Mouse (Mus musculus) stomach, postnatal 0 days (tissue): ENCODE results near the gene Slc9a9. TPM values are rescaled to one million over a fixed set of nuclear protein-coding genes. Genes with fewer than 3 reads are reported as not detected.

ENCODE experiments used
- ATAC-seq: fragments of 200-750 bp; cut with Nextera tagmentation; 2 replicates; pipeline ENCODE4 v1.8.0; 2017; ENCODE audit not compliant: low FRiP score, low TSS enrichment
- DNase-seq: peaks from one replicate; pipeline ENCODE4 v3.0.0-alpha.2; 2016; ENCODE audit warnings: low spot score
- H3K27ac ChIP-seq: fragments of 300-500 bp; sonication (generic); replicated peaks from 2 replicates; pipeline ENCODE4 v1.5.1; 2014; ENCODE audit warnings: mild to moderate bottlenecking, control low read depth
- H3K27me3 ChIP-seq: fragments of 300-500 bp; sonication (generic); 2 replicates; pipeline ENCODE4 v1.6.1; 2014; ENCODE audit warnings: low read length; ENCODE audit not compliant: control insufficient read depth, insufficient read depth
- H3K36me3 ChIP-seq: fragments of 300-500 bp; sonication (generic); 2 replicates; pipeline ENCODE4 v1.6.1; 2014; ENCODE audit warnings: low read length, mixed read lengths; ENCODE audit not compliant: control insufficient read depth, insufficient read depth
- H3K4me1 ChIP-seq: fragments of 300-500 bp; sonication (generic); replicated peaks from 2 replicates; pipeline ENCODE4 v1.6.1; 2014; ENCODE audit warnings: antibody characterized with exemption; ENCODE audit not compliant: control insufficient read depth, insufficient read depth
- H3K4me2 ChIP-seq: fragments of 300-500 bp; sonication (generic); replicated peaks from 2 replicates; pipeline ENCODE4 v1.6.1; 2014; ENCODE audit warnings: low read depth, mild to moderate bottlenecking, control low read depth, moderate library complexity
- H3K4me3 ChIP-seq: fragments of 300-500 bp; sonication (generic); 2 replicates; pipeline ENCODE4 v1.5.1; 2014; ENCODE audit warnings: low read depth, low read length, control low read depth
- H3K9ac ChIP-seq: fragments of 300-500 bp; sonication (generic); 2 replicates; pipeline ENCODE4 v1.6.1; 2014; ENCODE audit warnings: mild to moderate bottlenecking, low read length, control low read depth, mixed read lengths
- H3K9me3 ChIP-seq: fragments of 300-500 bp; sonication (generic); 2 replicates; pipeline ENCODE4 v1.6.1; 2016; ENCODE audit warnings: low read length; ENCODE audit not compliant: control insufficient read depth
- CTCF ChIP-seq: IDR thresholded peaks from 2 replicates; pipeline ENCODE4 v1.5.1; 2016; ENCODE audit warnings: antibody characterized with exemption, low read depth, mild to moderate bottlenecking, moderate library complexity
- EP300 ChIP-seq: optimal IDR thresholded peaks from 2 replicates; pipeline ENCODE3; 2016; ENCODE audit warnings: antibody characterized with exemption
- WGBS: fragments of 180-500 bp; shearing (Covaris S2); extraction: QIAGEN DNeasy Blood & Tissue Kit; methylation state at CpG from one replicate; pipeline ENCODE4 v1.1.7; 2014; 5-methylcytosine and 5-hydroxymethylcytosine counted together
- polyA plus RNA-seq: library from polyadenylated mRNA; unstranded; fragments of >200 nt; fragmentation: Nextera tagmentation; extraction: Ambion mirVana; gene quantifications from 2 replicates; pipeline ENCODE4 v1.2.1, GENCODE M21; 2015

The Slc9a9 gene
- polyA plus RNA-seq, 1 experiment from 2014 or later: 3.4 TPM

- no peak overlapping the region for H3K4me3 ChIP-seq
- ATAC-seq (no peak), DNase-seq (no peak)
- no peaks in the 10 kb centered on the region for H3K27me3 ChIP-seq
- H3K27ac ChIP-seq: no peak overlapping the region
- H3K9ac ChIP-seq: no peak overlapping the region
- H3K36me3 ChIP-seq: no peaks in the 10 kb centered on the region
- H3K9me3 ChIP-seq: no peaks in the 10 kb centered on the region
- no peak overlapping the region for H3K4me2 ChIP-seq
- no peaks in the 10 kb centered on the region for H3K4me1 ChIP-seq
- TF ChIP-seq EP300 (no peak), CTCF (no peak)
- 69% methylated on average over 3 of the region's 3 CpGs for WGBS
Observed at GRCm38 (mm10) chr9:95078626-95079025, 408.9 kb downstream of the Slc9a9 start.

GRCm38 (mm10) chr9:95079951-95080350, 410.2 kb downstream of the Slc9a9 start:
- H3K4me3 ChIP-seq: no peak overlapping the region
- no peaks in the 10 kb centered on the region for H3K9me3 ChIP-seq
- H3K9ac ChIP-seq: no peak overlapping the region
- DNase-seq: no peak
- H3K4me1 ChIP-seq: no peaks in the 10 kb centered on the region
- no peak overlapping the region for H3K4me2 ChIP-seq
- no peaks in the 10 kb centered on the region for H3K27me3 ChIP-seq
- TF ChIP-seq CTCF (no peak), EP300 (no peak)
- H3K27ac ChIP-seq: no peak overlapping the region
- no peaks in the 10 kb centered on the region for H3K36me3 ChIP-seq
- no peak for ATAC-seq

- Histone ChIP-seq H3K27ac (no peak overlapping the region), H3K4me3 (no peak overlapping the region), H3K9me3 (no peaks in the 10 kb centered on the region), H3K27me3 (no peaks in the 10 kb centered on the region), H3K4me1 (no peaks in the 10 kb centered on the region), H3K36me3 (no peaks in the 10 kb centered on the region), H3K4me2 (no peak overlapping the region), H3K9ac (no peak overlapping the region)
- 56% methylated on average over 8 of the region's 8 CpGs for whole genome bisulfite sequencing
- ATAC-seq: no peak
- TF ChIP-seq CTCF (no peak), EP300 (no peak)
- DNase-seq: no peak
Observed at GRCm38 (mm10) chr9:95086109-95086821, 416.6 kb downstream of the Slc9a9 start.

GRCm38 (mm10) chr9:95088221-95088620, 418.5 kb downstream of the Slc9a9 start:
- Histone ChIP-seq H3K9me3 (no peaks in the 10 kb centered on the region), H3K4me1 (no peaks in the 10 kb centered on the region), H3K4me3 (no peak overlapping the region), H3K9ac (no peak overlapping the region), H3K27me3 (no peaks in the 10 kb centered on the region), H3K27ac (no peak overlapping the region), H3K4me2 (no peak overlapping the region), H3K36me3 (no peaks in the 10 kb centered on the region)
- WGBS: 93% methylated on average over 4 of the region's 4 CpGs
- TF ChIP-seq EP300: no peak
- TF ChIP-seq CTCF: no peak
- DNase-seq (no peak), ATAC-seq (no peak)

GRCm38 (mm10) chr9:95089050-95089449, 419.3 kb downstream of the Slc9a9 start:
- Histone ChIP-seq H3K36me3 (no peaks in the 10 kb centered on the region), H3K4me2 (no peak overlapping the region), H3K9ac (no peak overlapping the region), H3K27me3 (no peaks in the 10 kb centered on the region), H3K4me1 (no peaks in the 10 kb centered on the region), H3K27ac (no peak overlapping the region), H3K4me3 (no peak overlapping the region), H3K9me3 (no peaks in the 10 kb centered on the region)
- ATAC-seq: no peak
- WGBS: 58% methylated on average over 6 of the region's 6 CpGs
- no peak for TF ChIP-seq CTCF
- TF ChIP-seq EP300: no peak
- DNase-seq: no peak

- DNase-seq (no peak), ATAC-seq (no peak)
- WGBS: 85% methylated on average over 3 of the region's 3 CpGs
Observed at GRCm38 (mm10) chr9:95096486-95096885, 426.8 kb downstream of the Slc9a9 start.

More at GRCm38 (mm10) chr9:95096486-95096885, 426.8 kb downstream of the Slc9a9 start:
- Histone ChIP-seq H3K9ac (no peak overlapping the region), H3K4me1 (no peaks in the 10 kb centered on the region), H3K27ac (no peak overlapping the region), H3K4me3 (no peak overlapping the region), H3K27me3 (no peaks in the 10 kb centered on the region), H3K4me2 (no peak overlapping the region), H3K36me3 (no peaks in the 10 kb centered on the region), H3K9me3 (no peaks in the 10 kb centered on the region)
- TF ChIP-seq EP300 (no peak), CTCF (no peak)
